Mouse (Mus musculus): ENCODE results near the gene Etv6. TPM values are rescaled to one million over a fixed set of nuclear protein-coding genes. Genes with fewer than 3 reads are reported as not detected.
A peak's percentile ranks its signal among the peaks of the same experiment; 100 is the strongest.

The Etv6 gene
- total and polyA plus RNA-seq, 2 experiments from 2014 or later, result 4.0 to 9.1 TPM

DNA sequence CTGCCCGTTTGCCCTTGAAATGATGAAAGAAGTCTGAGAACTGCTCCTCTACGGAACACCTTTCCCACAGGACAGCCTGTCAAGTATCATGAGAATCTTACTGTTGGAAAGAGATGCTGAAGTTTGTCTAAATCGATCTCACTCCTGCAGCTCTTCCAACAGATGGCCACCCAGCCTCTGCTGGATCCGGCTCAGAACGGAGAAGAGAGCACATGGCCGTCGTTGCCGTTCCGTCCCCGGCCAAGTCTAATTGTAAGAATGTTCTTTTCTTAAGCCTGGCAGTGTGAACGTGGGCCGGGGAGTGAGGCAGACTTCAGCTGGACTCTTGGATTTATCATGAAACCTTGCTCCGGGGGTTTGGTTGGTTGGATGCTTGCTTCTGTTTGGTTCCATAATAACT is 281.9 kb downstream of the Etv6 start:
- no peak overlapping the region for H3K9ac ChIP-seq (replicated peaks; ENCODE audit: low read length)
- H3K9me3 ChIP-seq (ENCODE audit: low read length), result no peaks in the 10 kb centered on the region
- 76% methylated on average over 13 of the region's 13 CpGs for WGBS
- H3K4me1 ChIP-seq (ENCODE audit: insufficient read depth, low read length), result no peaks in the 10 kb centered on the region
- ATAC-seq (no peak), DNase-seq (ENCODE audit: low spot score) (peak; percentile 9)
- H3K4me2 ChIP-seq (ENCODE audit: low read depth, low read length), result no peak overlapping the region
- no peak overlapping the region for H3K27ac ChIP-seq
- no peaks in the 10 kb centered on the region for H3K36me3 ChIP-seq (ENCODE audit: insufficient read depth, low read length)
- no peaks in the 10 kb centered on the region for H3K27me3 ChIP-seq (ENCODE audit: insufficient read depth, low read length)
- no peak overlapping the region for H3K4me3 ChIP-seq (ENCODE audit: low read length)
- no peak for TF ChIP-seq CTCF (IDR thresholded peaks at IDR 0.05; ENCODE audit: low read depth)

Other genes starting within 250 kb of the Etv6 start
- not detected in 2 replicates for gene Kap, start 181.9 kb upstream of the Etv6 start, total RNA-seq (2014; rRNA removed)
- gene Kap, start 181.9 kb upstream of the Etv6 start, polyA plus RNA-seq (2015; fragmentation: Nextera tagmentation; extraction: Ambion mirVana), result not detected in 2 replicates